Mouse (Mus musculus) adipose tissue, adult 10 weeks (tissue): ENCODE results near the gene Cand2. TPM values are rescaled to one million over a fixed set of nuclear protein-coding genes. Genes with fewer than 3 reads are reported as not detected.

ENCODE experiments used
- polyA plus RNA-seq: library from polyadenylated mRNA; stranded (reverse); fragments of 350-450 nt; fragmentation: Illumina TruSeq; extraction: RNeasy Lipid Tissue Mini Kit (QIAGEN cat#74804); gene quantifications from one replicate; pipeline ENCODE4 v1.2.3, GENCODE M21; 2014; ENCODE audit warnings: low read depth, low replicate concordance

Cand2 gene
- 5.4 TPM for polyA plus RNA-seq

GRCm38 (mm10) chr6:115774501-115774921, at the start of gene Cand2:
TSS of gene Cand2 (plus strand) at chr6:115774538.

GRCm38 (mm10) chr6:115761995-115762756, 12.2 kb upstream of the Cand2 start, which contains the start of gene Tmem40:
TSS of gene Tmem40 (minus strand) at chr6:115762410.

GRCm38 (mm10) chr6:115808488-115809231, 34.3 kb downstream of the Cand2 start, which contains the start of gene Rpl32:
TSS of gene Rpl32 (minus strand) at chr6:115808747.

GRCm38 (mm10) chr6:115838161-115838597, 63.8 kb downstream of the Cand2 start, which contains the start of gene Efcab12:
TSS of gene Efcab12 (minus strand) at chr6:115838412.

GRCm38 (mm10) chr6:115853091-115853813, 78.9 kb downstream of the Cand2 start, which contains the start of the genes Mbd4 and Ift122:
TSS of gene Mbd4 (minus strand) at chr6:115853371.
TSS of gene Ift122 (plus strand) at chr6:115853470.

Other genes starting within 250 kb of the Cand2 start
- 8.3 TPM for gene Tsen2, start 229.9 kb upstream of the Cand2 start, polyA plus RNA-seq
- gene Mkrn2os, start 182.0 kb upstream of the Cand2 start, polyA plus RNA-seq = 2.0 TPM
- gene Mkrn2, start 172.6 kb upstream of the Cand2 start, polyA plus RNA-seq = 16.9 TPM
- gene Raf1, start 97.9 kb upstream of the Cand2 start, polyA plus RNA-seq = 70.2 TPM
- gene Tmem40, start 12.1 kb upstream of the Cand2 start, polyA plus RNA-seq = 3.1 TPM
- 1,816 TPM for gene Rpl32, start 34.2 kb downstream of the Cand2 start, polyA plus RNA-seq
- gene Efcab12, start 63.9 kb downstream of the Cand2 start, polyA plus RNA-seq = 3.9 TPM
- 4.3 TPM for gene Mbd4, start 78.8 kb downstream of the Cand2 start, polyA plus RNA-seq
- gene Ift122, start 78.9 kb downstream of the Cand2 start, polyA plus RNA-seq = 15.7 TPM
- gene Rho, start 157.2 kb downstream of the Cand2 start, polyA plus RNA-seq = 0.83 TPM
- gene H1foo, start 170.4 kb downstream of the Cand2 start, polyA plus RNA-seq = not detected
- 53.7 TPM for gene Plxnd1, start 220.5 kb downstream of the Cand2 start, polyA plus RNA-seq